Mouse (Mus musculus): ENCODE measurements around the gene Slc28a1.

The Slc28a1 gene

DNA sequence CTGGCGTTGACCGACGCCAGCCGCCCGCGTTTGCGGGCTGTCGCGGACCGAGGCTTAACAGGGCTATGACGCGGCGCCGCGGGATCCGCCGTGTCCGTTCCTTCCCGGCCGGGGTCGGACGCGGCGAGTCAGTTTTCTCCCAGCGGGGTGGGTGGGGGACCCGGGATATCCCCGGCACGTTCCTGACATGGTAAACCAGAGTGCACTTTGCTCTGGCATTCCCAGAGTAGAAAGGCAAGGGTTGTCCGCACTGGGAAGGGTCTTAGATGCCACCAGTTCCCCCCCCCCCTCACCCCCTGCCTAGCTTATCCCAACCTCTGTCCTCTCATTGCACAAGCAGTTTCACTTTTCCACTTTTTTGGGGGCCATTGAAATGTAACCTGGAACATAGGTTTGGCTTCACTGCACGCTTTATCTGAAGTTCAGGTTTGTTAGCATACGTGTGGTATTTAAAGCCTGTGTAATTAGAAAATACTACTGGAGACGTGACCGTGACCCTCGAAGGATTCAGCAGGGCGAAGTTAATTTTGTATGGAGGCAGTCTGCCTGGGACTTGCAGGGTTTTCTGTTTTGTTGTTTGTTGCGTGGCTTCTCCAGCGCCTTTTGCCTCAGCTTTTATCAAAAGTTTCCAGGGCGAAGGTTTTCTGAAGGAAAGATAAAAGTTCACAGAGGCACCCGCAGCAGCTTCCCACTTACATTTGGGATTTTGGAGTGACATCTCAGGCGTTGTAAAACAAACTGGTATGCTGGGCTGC, 99.7 kb downstream of the Slc28a1 start:
- no peak for DNase-seq

DNA sequence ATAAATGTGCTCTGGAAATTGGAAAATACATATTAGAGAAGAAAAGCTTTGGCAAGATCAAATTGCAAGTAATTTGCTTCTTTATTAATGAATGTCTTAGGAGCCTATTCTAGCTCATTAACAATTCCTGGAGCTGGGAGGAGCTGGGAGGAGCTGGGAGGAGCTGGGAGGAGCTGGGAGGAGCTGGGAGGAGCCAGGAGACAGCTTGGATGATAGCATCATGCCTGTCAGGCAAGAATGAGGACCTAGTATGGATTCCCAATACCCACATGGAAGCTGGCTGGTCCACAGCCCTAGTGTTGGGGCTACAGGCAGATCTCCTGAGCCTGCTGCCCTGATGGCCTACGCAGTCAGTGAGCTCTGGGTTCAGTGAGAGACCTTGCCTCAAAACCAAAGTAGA, 101.4 kb downstream of the Slc28a1 start:
- no peak for DNase-seq

DNA sequence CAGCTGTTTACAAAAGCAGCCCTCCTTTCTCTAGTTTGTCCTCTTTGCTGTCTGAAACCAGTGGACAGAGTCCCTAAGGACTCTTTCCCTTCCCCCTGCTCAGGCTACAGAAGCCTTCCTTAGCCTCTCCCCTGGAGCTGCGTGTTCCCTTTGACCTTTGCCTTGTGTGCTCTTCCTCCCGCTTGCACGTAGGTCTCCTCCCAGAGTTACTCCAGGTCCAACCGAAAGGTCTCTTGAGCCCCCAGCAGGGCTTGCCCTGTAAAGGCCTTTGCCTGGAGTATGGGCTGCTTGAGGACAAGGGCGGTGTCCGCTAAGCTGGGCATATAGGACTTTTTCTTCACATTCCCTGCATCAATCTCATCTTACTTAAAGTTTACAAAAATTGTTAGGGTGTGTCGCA, 104.7 kb downstream of the Slc28a1 start:
- no peak for DNase-seq

All from right cerebral cortex, adult 18-20 months (tissue).